Mouse (Mus musculus): ENCODE measurements around the gene Pacrg. TPM values are rescaled to one million over a fixed set of nuclear protein-coding genes. Genes with fewer than 3 reads are reported as not detected.

The Pacrg gene
- polyA plus RNA-seq, 1 experiment from 2014 or later: 18.4 TPM

GRCm38 (mm10) chr17:10370660-10371130, 469.4 kb downstream of the Pacrg start:
- no peak for ATAC-seq (ENCODE audit: low read depth)
- whole genome bisulfite sequencing: 73% methylated on average over 8 of the region's 8 CpGs
- H3K9ac ChIP-seq (replicated peaks; ENCODE audit: low read depth, low read length): no peak overlapping the region
- no peaks in the 10 kb centered on the region for H3K36me3 ChIP-seq (ENCODE audit: control insufficient read depth, insufficient read depth, low read length)
- no peak overlapping the region for H3K27ac ChIP-seq (ENCODE audit: low read depth, low read length)
- no peaks in the 10 kb centered on the region for H3K4me1 ChIP-seq (ENCODE audit: control insufficient read depth, insufficient read depth, low read length)
- no peak overlapping the region for H3K4me2 ChIP-seq (ENCODE audit: low read depth, low read length)
- no peaks in the 10 kb centered on the region for H3K9me3 ChIP-seq (ENCODE audit: control insufficient read depth, low read length)
- H3K27me3 ChIP-seq (ENCODE audit: control insufficient read depth, insufficient read depth, low read length): no peaks in the 10 kb centered on the region
- no peak overlapping the region for H3K4me3 ChIP-seq (ENCODE audit: low read depth, low read length)

- Histone ChIP-seq H3K9ac (replicated peaks; ENCODE audit: low read depth, low read length) (no peak overlapping the region), H3K4me3 (ENCODE audit: low read depth, low read length) (no peak overlapping the region), H3K9me3 (ENCODE audit: control insufficient read depth, low read length) (no peaks in the 10 kb centered on the region), H3K36me3 (ENCODE audit: control insufficient read depth, insufficient read depth, low read length) (no peaks in the 10 kb centered on the region), H3K4me2 (ENCODE audit: low read depth, low read length) (no peak overlapping the region), H3K4me1 (ENCODE audit: control insufficient read depth, insufficient read depth, low read length) (no peaks in the 10 kb centered on the region), H3K27me3 (ENCODE audit: control insufficient read depth, insufficient read depth, low read length) (no peaks in the 10 kb centered on the region), H3K27ac (ENCODE audit: low read depth, low read length) (no peak overlapping the region)
- WGBS: 81% methylated on average over 13 of the region's 13 CpGs
- ATAC-seq (ENCODE audit: low read depth): no peak
These were observed 470.0 kb downstream of the Pacrg start for GRCm38 (mm10) chr17:10369961-10370659.

DNA sequence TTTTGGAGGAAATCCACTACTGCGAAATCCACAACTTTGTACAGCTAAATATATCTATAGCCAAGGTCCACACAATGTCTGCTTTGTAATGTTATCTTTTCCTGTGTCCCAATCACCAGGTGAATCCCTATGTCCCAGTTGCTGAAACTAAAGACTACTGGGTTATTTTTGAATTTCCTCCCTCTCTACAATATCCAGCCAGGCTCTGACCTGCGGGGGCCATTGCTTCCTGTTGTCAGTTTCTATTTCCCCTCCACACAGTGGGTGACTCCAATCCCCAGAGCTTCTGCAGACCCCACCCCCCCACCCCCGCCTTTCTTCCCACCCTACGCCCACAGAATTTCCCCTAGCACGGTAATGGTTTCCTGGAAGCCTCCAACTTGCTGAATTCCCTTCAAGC, 473.1 kb downstream of the Pacrg start:
- H3K4me3 ChIP-seq (ENCODE audit: low read depth, low read length): no peak overlapping the region
- H3K4me1 ChIP-seq (ENCODE audit: control insufficient read depth, insufficient read depth, low read length): no peaks in the 10 kb centered on the region
- H3K9me3 ChIP-seq (ENCODE audit: control insufficient read depth, low read length): no peaks in the 10 kb centered on the region
- no peak overlapping the region for H3K27ac ChIP-seq (ENCODE audit: low read depth, low read length)
- 85% methylated on average over 5 of the region's 5 CpGs for whole genome bisulfite sequencing
- H3K9ac ChIP-seq (replicated peaks; ENCODE audit: low read depth, low read length): no peak overlapping the region
- H3K27me3 ChIP-seq (ENCODE audit: control insufficient read depth, insufficient read depth, low read length): no peaks in the 10 kb centered on the region
- ATAC-seq (ENCODE audit: low read depth): no peak
- H3K4me2 ChIP-seq (ENCODE audit: low read depth, low read length): no peak overlapping the region
- no peaks in the 10 kb centered on the region for H3K36me3 ChIP-seq (ENCODE audit: control insufficient read depth, insufficient read depth, low read length)

DNA sequence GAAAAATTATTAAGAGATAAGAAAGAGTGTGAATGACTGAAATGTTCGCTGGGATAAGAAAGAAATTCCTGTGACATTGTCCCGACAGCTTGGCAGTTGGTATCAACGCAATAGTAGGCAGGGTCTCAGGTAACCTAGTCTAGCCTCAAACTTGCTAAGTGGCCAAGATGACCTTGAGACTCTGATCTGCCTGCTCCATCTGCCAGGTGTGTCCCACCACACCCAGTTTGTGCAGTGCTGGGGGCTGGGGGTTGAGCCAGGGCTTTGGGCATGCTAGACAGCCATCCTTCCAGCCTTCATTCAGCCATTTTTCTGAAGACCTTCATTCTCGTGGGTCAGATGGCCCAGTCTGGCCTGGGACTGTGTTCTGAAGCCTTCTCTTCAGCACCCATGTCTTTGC, 473.5 kb downstream of the Pacrg start:
- Histone ChIP-seq H3K36me3 (ENCODE audit: control insufficient read depth, insufficient read depth, low read length) (no peaks in the 10 kb centered on the region), H3K27me3 (ENCODE audit: control insufficient read depth, insufficient read depth, low read length) (no peaks in the 10 kb centered on the region), H3K4me2 (ENCODE audit: low read depth, low read length) (no peak overlapping the region), H3K4me1 (ENCODE audit: control insufficient read depth, insufficient read depth, low read length) (no peaks in the 10 kb centered on the region), H3K27ac (ENCODE audit: low read depth, low read length) (no peak overlapping the region), H3K4me3 (ENCODE audit: low read depth, low read length) (no peak overlapping the region), H3K9me3 (ENCODE audit: control insufficient read depth, low read length) (no peaks in the 10 kb centered on the region), H3K9ac (replicated peaks; ENCODE audit: low read depth, low read length) (no peak overlapping the region)
- ATAC-seq (ENCODE audit: low read depth): no peak
- WGBS: 91% methylated on average over 4 of the region's 4 CpGs

GRCm38 (mm10) chr17:10365501-10366482, 474.3 kb downstream of the Pacrg start:
- no peaks in the 10 kb centered on the region for H3K4me1 ChIP-seq (ENCODE audit: control insufficient read depth, insufficient read depth, low read length)
- WGBS: 76% methylated on average over 13 of the region's 13 CpGs
- no peak overlapping the region for H3K4me3 ChIP-seq (ENCODE audit: low read depth, low read length)
- H3K27me3 ChIP-seq (ENCODE audit: control insufficient read depth, insufficient read depth, low read length): no peaks in the 10 kb centered on the region
- no peaks in the 10 kb centered on the region for H3K9me3 ChIP-seq (ENCODE audit: control insufficient read depth, low read length)
- no peak overlapping the region for H3K27ac ChIP-seq (ENCODE audit: low read depth, low read length)
- H3K9ac ChIP-seq (replicated peaks; ENCODE audit: low read depth, low read length): no peak overlapping the region
- ATAC-seq (ENCODE audit: low read depth): no peak
- no peaks in the 10 kb centered on the region for H3K36me3 ChIP-seq (ENCODE audit: control insufficient read depth, insufficient read depth, low read length)
- H3K4me2 ChIP-seq (ENCODE audit: low read depth, low read length): no peak overlapping the region

GRCm38 (mm10) chr17:10363151-10363550, 477.0 kb downstream of the Pacrg start:
- Histone ChIP-seq H3K9ac (replicated peaks; ENCODE audit: low read depth, low read length) (no peak overlapping the region), H3K4me1 (ENCODE audit: control insufficient read depth, insufficient read depth, low read length) (no peaks in the 10 kb centered on the region), H3K27ac (ENCODE audit: low read depth, low read length) (no peak overlapping the region), H3K36me3 (ENCODE audit: control insufficient read depth, insufficient read depth, low read length) (no peaks in the 10 kb centered on the region), H3K4me3 (ENCODE audit: low read depth, low read length) (no peak overlapping the region), H3K9me3 (ENCODE audit: control insufficient read depth, low read length) (no peaks in the 10 kb centered on the region), H3K27me3 (ENCODE audit: control insufficient read depth, insufficient read depth, low read length) (no peaks in the 10 kb centered on the region), H3K4me2 (ENCODE audit: low read depth, low read length) (no peak overlapping the region)
- WGBS: 91% methylated on average over 3 of the region's 3 CpGs
- ATAC-seq (ENCODE audit: low read depth): no peak

- no peaks in the 10 kb centered on the region for H3K36me3 ChIP-seq (ENCODE audit: control insufficient read depth, insufficient read depth, low read length)
- ATAC-seq (ENCODE audit: low read depth): no peak
- no peak overlapping the region for H3K9ac ChIP-seq (replicated peaks; ENCODE audit: low read depth, low read length)
- H3K4me3 ChIP-seq (ENCODE audit: low read depth, low read length): no peak overlapping the region
- H3K4me1 ChIP-seq (ENCODE audit: control insufficient read depth, insufficient read depth, low read length): no peaks in the 10 kb centered on the region
- no peak overlapping the region for H3K4me2 ChIP-seq (ENCODE audit: low read depth, low read length)
- 95% methylated on average over 7 of the region's 7 CpGs for WGBS
- no peaks in the 10 kb centered on the region for H3K9me3 ChIP-seq (ENCODE audit: control insufficient read depth, low read length)
- no peaks in the 10 kb centered on the region for H3K27me3 ChIP-seq (ENCODE audit: control insufficient read depth, insufficient read depth, low read length)
- no peak overlapping the region for H3K27ac ChIP-seq (ENCODE audit: low read depth, low read length)
These were observed 478.2 kb downstream of the Pacrg start for GRCm38 (mm10) chr17:10361882-10362291.

DNA sequence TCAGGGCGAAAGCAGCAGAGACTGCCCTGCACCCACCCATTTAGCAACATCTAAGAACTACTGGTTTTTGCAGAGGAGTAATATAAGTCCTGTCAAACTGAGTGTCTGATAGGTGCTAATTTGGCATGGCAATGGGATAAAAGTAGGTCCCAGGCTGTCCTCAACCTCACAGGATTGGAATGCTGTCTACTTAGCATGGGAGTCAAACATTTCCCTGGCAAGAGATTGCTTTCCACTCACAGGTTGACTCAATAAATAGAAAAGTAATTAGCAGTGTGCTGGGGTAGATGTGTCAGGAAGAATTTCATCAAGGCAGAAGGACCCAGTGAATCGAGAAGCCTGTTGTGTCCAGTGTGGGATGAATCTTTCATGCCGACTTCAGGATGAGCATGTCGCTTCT, 479.4 kb downstream of the Pacrg start:
- no peaks in the 10 kb centered on the region for H3K9me3 ChIP-seq (ENCODE audit: control insufficient read depth, low read length)
- WGBS: 77% methylated on average over 4 of the region's 4 CpGs

DNA sequence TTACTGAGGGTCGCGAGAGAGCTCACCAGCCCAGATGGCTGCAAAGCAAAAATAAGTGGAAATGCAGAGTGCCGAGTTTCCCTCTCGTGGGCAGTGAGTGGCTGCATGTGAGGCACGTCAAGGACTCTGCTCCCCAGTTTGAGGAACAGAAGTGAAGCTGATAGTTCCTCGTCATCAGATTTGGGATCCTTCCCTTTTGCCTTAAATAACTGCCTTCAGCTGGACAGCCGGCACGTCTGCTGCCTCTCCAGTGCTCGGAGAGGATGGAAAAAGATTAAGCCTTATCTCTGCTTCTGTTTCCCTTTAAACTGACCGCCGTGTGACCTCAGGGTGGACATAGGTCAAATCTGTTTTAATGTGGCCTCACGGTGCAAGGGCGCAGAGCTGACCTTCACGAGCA, 480.6 kb downstream of the Pacrg start:
- ATAC-seq (ENCODE audit: low read depth): no peak

More for the DNA sequence above, 479.4 kb downstream of the Pacrg start:
- Histone ChIP-seq H3K4me3 (ENCODE audit: low read depth, low read length) (no peak overlapping the region), H3K27me3 (ENCODE audit: control insufficient read depth, insufficient read depth, low read length) (no peaks in the 10 kb centered on the region), H3K4me2 (ENCODE audit: low read depth, low read length) (no peak overlapping the region), H3K4me1 (ENCODE audit: control insufficient read depth, insufficient read depth, low read length) (0 out of 2 replicates have a peak, but pooled peaks cover 3% of the 10 kb centered on the region), H3K9ac (replicated peaks; ENCODE audit: low read depth, low read length) (no peak overlapping the region), H3K36me3 (ENCODE audit: control insufficient read depth, insufficient read depth, low read length) (no peaks in the 10 kb centered on the region), H3K27ac (ENCODE audit: low read depth, low read length) (no peak overlapping the region)
- ATAC-seq (ENCODE audit: low read depth): no peak

More for the DNA sequence above, 480.6 kb downstream of the Pacrg start:
- Histone ChIP-seq H3K27ac (ENCODE audit: low read depth, low read length) (no peak overlapping the region), H3K9ac (replicated peaks; ENCODE audit: low read depth, low read length) (no peak overlapping the region), H3K4me3 (ENCODE audit: low read depth, low read length) (no peak overlapping the region), H3K36me3 (ENCODE audit: control insufficient read depth, insufficient read depth, low read length) (no peaks in the 10 kb centered on the region), H3K27me3 (ENCODE audit: control insufficient read depth, insufficient read depth, low read length) (no peaks in the 10 kb centered on the region), H3K4me1 (ENCODE audit: control insufficient read depth, insufficient read depth, low read length) (0 out of 2 replicates have a peak, but pooled peaks cover 3% of the 10 kb centered on the region), H3K4me2 (ENCODE audit: low read depth, low read length) (no peak overlapping the region), H3K9me3 (ENCODE audit: control insufficient read depth, low read length) (no peaks in the 10 kb centered on the region)
- 87% methylated on average over 14 of the region's 14 CpGs for WGBS
